Mouse (Mus musculus) neutrophil, adult 5-6 weeks (primary cell): ENCODE results near the gene Gng12. TPM values are rescaled to one million over a fixed set of nuclear protein-coding genes. Genes with fewer than 3 reads are reported as not detected.
A peak's percentile ranks its signal among the peaks of the same experiment; 100 is the strongest.
"Not testable (repeated sequence)": the region's sequence is repeated elsewhere in the genome, so short reads cannot be mapped to it uniquely, and the experiment has no call there.

Source experiments
- ATAC-seq: fragments of 151-379, 151-347 bp; 2 replicates; pipeline ENCODE4 v1.8.0; 2017; ENCODE audit warnings: mild to moderate bottlenecking, moderate TSS enrichment; ENCODE audit not compliant: insufficient number of reproducible peaks, poor library complexity, low FRiP score, severe bottlenecking; ENCODE audit errors: extremely low read depth
- total RNA-seq: library from RNA; stranded (forward); fragments of 200-1000 nt; gene quantifications from 2 replicates; pipeline ENCODE4 v1.2.3, GENCODE M21; 2017

Gene Gng12
- total RNA-seq, 1 experiment from 2014 or later = 49.5 TPM

DNA sequence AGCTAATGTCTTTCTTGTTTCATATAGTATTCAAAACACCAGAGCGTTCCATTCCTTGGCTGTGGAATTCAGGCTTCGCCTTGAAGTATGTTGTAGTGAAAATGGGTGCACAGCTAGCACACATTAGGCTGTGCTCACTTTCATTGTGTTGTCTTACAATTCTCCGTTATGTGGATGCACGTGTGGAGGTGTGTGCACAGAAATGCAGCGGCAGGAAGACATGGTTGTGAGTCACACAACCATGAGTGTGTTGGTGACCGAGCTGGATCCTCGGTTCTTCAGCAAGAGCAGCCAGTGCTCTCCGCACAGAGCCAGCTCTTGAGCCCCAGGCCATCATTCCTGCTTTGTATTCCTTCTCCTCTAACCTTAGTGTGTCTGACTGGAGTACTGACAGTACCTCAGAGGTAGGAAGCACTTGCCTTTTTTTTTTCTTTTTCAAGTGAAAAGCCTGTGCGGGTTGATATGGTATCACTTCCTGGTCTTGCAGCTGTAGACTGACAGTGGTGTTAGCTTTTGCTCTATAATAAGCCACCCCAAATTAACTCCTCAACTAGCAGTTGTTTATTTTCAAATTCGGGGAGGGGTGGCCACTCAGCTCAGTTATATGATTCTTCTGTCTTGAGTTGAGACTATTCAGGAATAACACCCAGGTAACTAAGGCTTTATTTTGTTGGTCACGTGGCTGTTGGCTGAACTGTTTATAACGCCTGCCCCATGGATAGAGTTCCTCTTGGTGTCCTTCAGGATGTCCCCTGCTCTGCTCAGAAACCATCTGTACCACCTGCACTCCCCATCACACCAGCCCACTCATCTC, 48.2 kb downstream of the Gng12 start:
- ATAC-seq = peak; percentile 54

DNA sequence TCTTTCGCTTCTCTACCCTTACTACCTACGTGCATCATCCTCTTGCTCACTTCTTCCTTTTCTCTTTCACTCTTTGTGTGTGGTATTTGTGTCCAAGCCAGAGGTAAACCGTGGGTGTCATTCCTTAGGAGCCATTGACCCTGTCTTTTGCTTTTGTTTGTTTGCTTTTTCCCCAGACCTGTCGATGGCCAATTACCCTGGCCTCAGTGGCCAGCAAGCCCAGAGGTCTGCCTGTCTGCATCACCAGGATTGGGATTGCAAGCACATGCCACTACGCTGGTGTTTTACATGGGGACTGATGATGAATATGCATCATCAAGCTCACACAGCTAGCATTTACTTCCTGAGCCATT, 48.8 kb downstream of the Gng12 start:
- no peak for ATAC-seq

DNA sequence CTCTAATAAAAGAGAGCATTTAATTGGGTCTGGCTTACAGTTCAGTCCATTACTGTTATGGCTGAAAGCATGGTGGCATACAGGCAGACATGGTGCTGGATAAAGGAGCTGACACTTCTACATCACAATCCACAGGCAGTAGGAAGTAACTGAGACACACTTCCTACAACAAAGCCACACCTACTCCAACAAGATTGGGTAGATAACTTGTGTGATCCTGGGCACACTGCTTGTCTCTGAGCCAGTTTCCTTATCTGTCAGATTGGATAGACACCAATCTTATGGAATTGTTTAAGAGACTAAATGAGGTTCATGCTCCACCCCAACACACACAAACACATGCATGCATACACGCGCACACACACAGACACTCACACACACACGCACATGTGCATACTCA, 51.9 kb downstream of the Gng12 start:
- no peak for ATAC-seq

DNA sequence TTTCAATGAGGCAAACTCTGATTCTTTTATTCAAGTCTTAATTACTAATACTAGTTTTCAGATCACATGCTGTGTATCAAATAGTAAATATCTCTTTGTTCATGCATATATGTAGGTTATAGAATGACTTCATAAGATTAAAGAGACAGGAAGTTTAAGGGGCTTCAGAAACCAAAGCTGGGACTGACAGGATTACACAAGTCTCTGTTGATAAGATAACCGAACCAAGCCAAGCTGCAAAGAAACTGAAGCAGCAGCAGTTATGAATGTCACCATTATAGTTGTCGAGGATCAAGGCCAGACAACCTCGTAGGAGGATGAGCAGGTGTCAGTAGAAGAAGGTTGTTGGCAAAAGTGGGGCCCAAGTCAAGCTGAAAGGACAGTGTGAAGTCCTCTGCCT, 52.7 kb downstream of the Gng12 start:
- no peak for ATAC-seq

DNA sequence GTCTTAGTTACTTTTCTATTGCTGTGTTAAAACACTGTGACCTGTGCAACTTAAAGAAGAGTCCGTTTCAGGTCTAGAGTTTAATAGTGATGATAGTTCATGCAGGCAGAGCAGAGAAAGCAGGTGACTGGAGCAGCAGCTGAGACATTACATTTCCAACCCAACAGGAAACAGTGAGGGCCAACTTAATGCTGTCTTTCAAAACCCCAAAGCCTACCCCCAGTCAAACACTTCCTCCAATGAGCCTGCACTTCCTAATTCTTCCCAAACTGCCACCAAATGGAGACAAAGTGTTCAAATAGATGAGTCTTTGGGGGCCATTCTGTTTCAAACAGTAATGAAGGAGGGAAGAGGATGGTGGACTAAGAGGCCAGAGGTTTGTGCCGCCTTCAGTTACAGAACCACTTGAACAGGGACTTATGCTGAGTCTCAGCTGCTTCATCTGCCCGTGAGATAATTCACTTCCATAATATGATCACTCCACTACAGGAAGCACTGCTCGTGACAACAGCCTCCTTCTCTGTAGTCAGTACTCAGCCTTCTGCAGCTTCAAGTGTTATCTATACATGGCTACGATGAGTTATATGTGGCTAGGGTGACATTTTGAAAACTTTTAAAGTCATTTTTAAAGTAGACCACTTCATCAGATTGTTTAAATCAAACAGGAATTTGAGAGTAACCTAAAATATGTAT, 55.7 kb downstream of the Gng12 start:
- ATAC-seq = no peak

DNA sequence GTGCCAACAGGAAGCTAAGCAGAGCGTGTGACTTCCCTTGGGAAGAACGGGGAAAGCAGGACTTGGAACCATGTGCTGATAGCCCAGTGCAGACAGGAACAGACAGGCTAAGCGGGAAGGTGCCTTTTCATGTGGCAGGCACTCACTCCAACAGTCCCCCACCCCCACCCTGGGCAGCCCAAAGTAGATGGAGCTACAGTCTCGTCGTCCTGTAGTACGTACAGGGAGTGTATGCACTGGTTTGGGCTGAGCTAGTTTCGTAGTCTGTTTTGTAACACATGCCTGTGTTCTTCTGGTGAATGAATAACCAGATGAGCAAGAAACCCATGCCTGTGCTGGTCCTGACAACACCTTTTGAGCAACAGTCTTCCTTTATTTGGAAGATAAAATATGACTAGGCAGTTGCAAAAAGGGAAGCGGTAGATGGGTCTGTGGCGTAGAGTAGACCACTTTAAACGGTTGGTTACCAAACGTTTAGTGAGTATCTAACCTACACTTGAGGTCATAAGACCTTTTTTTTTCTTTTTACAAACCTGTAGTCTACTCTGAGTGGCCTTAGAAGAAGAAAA, 57.8 kb downstream of the Gng12 start:
- ATAC-seq = peak; percentile 60

DNA sequence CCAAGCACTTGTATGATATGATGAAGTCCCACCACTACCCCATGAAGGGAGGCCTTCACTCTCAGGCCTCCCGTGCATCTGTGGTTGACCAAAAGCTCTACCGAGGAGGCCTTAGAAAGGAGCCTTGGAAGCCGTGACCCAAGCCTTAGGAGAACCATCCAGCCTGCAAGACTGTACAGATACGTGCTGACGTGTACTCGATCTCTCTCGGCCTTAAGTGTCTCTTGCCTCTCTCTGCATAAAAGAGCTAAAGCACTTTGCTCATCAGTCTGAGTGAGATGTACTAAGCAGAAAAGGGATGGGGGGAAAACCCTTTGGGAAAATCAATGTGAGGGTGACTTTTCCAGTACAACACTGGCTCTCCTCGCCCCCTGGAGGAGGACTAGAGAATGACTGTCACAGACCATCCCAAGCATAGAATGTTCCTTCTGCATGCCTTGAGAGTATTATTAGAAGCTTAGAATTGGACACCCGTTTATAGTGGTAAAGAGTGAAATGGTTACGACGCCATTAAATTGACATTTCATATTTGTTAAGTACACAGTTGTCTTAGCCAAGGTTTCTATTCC, 59.0 kb downstream of the Gng12 start:
- ATAC-seq = peak; percentile 34; the same call in 1 of the 2 replicates

DNA sequence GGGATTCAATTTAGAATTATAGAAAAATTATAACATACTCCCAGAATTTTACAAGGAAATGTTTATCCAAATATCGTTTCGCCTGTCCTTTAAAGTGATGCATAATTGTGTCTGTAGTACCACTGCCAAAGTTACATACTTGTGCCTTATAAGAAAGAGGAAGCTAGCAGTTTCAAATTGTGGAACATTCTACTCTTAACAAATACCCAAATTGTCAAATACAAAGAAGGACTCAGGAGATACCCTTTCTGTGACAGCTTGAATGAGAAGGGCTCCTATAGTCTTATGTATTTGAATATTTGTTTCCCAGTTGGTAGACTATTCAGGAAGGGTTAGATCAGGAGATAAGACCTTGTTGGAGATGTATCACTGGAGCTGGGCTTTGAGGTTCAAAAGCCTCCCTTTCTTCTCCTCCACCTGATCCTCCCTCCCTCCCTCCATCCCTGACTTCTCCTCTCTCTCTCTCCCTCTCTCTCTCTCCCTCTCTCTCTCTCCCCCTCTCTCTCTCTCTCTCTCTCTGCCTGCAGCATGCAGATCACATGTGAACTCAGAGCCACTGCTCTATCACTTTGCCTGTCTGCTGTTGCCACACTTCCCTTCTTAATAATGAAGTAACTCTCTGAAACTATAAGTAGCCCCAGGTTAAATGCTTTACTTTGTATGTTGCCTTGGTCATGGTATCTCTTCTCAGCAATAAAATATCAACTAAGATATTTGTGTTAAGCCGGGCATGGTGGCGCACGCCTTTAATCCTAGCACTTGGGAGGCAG, 62.5 kb downstream of the Gng12 start:
- ATAC-seq = no peak

DNA sequence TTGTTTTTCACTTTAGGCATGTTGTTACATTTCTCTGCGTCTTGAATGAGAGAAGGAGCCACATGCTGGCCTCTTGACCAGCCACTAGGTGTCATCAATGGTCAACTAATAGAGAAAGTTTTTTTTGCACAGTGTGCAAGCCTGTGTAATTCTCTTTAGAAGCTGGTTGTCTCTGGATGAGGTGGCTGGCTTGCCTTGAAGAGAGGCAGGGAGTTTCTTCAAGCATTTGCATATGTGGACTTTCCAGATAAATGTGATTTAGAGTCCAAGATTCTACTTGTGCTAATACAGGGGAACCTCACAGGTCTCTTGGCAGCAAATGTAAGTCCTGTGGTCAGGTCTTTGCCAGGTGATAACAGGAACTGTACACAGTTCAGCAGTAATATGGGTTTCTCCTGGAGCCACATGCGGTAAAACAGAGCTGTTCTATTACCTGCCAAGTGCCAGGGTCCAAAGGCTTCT, 66.4 kb downstream of the Gng12 start:
- peak; percentile 82 for ATAC-seq

DNA sequence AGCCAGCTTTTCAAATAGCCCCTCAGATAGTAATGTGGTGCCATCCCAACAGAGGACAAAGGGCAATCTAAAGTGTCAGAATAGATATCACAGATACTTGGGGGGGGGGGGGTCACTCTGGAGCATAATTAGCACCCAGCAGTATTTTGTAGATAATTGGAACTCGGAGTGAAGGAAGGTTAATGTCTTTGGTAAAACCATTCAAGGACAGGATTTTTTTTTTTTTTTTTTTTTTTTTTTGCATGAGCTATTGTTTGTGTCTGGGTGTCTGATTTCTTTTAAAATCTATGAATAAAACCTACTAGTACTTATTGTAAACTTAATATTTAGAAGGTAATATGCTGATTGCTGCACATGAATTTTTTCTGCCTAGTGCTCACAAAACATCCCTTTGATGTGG, 66.9 kb downstream of the Gng12 start:
- ATAC-seq = no peak

DNA sequence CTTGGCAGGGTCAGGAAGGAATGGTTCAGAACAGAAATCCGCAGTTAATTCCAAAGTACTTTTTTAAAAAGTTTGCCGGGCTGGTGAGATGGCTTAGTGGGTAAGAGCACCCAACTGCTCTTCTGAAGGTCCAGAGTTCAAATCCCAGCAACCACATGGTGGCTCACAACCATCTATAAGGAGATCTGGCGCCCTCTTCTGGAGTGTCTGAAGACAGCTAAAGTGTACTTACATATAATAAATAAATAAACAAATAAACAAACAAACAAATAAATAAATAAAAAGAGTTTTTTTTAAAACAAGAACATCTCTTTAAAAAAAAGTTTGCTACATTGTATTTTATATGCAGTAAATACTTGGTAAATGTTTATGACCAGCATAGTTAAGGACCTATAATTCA, 67.5 kb downstream of the Gng12 start:
- not testable (repeated sequence) for ATAC-seq

DNA sequence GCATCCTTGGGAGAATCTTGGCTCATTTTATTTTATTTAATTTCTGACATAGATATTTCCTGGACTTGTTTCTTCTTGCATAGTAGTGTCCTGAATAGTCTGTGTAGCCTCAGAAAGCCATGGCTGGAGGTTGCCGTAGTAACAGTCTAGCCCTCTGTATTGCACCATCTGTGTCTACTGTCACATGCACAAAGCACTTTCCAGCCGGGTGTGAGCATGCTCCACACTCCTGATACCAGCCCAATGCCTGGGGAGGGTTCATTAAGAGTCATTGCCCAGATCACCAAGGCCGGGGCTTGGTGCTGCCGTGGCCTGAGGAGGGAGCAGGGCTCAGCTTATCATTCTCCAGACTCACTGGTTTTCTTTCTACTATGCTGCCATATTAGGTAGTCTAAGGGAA, 68.0 kb downstream of the Gng12 start:
- ATAC-seq = 0 out of 2 replicates have a peak, but pooled peaks have one; percentile 21

DNA sequence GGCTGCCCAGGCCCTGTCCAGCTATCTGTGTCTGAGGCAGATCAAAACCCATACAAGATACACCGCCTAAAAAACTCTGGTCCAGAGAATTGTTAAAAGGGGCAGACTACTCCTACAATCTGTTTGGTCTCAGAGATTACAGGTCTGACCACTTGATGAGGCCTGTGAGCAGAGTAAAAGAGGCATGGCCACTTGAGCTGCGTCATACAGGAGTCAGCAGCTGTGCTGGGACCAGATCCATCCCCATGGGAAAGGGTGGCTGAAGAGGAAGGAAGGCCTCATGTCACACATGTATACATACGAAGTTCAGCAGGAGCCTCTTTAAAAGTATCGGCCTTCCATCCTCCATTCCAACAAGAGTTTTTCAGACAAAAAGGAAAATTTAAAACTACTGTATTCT, 69.0 kb downstream of the Gng12 start:
- no peak for ATAC-seq

DNA sequence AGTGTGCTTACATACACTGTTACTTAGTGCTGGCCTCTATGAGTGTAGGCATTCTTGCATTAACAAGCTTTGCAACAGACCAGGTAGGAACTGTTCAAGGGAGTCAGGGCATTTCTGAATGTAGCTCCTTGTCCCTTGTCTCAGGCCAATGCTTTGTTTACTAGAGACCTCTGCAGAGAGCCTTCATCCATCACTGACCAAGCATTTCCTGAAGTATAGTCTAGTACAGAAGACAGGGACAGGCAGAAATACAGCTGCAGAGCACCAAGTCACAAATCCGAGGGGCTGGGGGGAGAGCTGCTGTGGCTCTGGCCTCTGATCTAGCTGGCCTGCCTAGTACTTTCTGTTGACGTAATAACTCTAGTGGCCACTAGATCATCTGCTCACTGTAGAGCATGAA, 71.6 kb downstream of the Gng12 start:
- no peak for ATAC-seq

DNA sequence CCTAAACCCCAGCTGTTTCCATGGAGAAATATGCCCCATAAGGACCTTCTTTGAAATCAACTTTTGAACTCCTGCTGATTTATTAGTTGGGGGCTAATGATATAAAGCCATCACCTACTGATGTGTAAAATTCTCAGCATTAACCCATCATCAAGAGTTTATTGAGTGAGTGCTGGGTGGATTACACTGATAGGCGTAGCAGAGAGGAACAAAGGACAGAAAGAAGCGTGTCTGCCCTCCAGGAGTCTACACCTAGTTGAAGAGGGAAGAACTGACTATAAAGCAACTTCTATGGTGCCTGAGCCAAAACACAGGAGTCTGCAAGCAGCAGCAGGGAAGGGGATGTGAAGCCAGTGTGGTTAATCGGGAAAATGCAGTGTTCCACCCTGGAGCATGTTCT, 73.2 kb downstream of the Gng12 start:
- ATAC-seq = no peak

DNA sequence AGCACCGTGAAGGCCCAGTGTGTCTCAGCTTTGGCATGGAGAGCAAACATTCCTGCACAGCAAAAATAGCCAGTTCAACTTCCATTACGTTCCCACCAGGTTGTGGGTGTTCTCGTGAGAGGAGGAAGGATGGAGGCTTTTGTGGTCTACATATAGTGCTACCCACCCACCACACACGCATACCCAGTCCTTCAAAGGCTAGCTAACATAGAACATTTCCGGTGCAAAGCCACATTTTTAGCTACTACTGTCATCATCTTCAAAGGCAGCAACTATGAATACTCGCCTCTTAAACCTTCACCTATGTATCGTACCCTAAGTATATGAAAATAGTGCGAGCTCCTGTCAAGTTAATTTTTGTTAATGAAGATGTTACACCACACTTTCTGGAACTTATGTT, 76.1 kb downstream of the Gng12 start:
- ATAC-seq = peak; percentile 21; the same call in 1 of the 2 replicates

DNA sequence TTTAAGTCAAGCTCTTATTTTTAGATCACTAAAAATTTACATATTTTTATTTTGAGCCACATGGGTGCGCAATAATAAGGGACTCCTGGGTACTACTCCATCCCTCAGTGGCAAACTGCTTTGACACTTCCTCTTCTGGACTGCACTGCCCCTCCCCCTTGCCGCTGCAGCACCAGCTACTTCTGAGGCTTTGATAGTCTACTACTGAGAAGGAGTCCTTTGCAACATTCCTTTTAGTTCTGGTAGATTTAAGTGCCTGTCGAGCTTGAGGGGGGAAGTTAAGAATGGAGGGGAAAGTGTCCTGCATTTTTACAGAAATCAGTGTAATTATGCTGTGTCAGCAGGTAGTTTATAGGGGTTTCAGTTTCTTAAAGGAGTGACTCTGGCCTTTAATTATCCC, 77.0 kb downstream of the Gng12 start:
- peak; percentile 92 for ATAC-seq

DNA sequence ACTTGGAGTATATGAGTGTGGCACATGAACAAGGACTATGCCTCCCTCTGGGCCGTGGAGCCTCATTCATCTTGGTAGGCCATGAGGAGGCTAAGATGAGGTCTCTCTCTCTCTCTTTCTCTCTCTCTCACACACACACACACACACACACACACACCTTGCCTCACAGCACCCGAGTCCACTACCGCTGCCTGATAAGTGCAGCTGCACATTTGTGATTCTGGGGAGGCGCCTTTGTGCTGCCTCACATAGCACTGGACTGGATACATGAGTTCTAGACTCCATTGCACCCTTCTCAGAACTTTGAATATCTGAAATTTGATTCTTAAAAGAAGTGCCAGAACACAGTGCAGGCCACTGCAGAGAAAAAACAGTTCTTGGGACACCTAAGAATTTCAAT, 79.3 kb downstream of the Gng12 start:
- ATAC-seq = no peak

DNA sequence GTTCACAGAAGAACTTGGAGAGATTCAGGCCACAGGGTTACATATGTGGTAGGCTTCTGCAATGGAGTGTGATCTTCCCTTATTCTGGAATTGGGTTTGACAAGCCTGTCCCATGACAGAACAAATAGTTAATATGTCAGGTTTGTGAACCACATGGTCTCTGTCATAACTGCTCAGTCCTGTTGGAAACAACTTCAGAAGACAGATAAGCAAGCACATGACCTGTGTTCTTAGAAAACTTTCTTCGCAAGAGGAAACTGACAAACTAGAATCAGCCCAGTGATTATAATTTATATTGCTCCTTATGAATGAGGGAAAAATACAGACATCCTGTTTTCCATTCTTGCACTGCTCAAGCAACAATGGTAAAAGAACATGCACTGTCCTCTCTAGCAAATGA, 83.0 kb downstream of the Gng12 start:
- no peak for ATAC-seq
